Mouse (Mus musculus): ENCODE results near the gene Zgpat. TPM values are rescaled to one million over a fixed set of nuclear protein-coding genes. Genes with fewer than 3 reads are reported as not detected.

Gene Zgpat
- polyA plus RNA-seq, 1 experiment from 2014 or later, result 81.9 TPM

GRCm38 (mm10) chr2:181385885-181386284 lies 21.2 kb downstream of the Zgpat start:
- no peaks in the 10 kb centered on the region for H3K27me3 ChIP-seq (replicated peaks)
- no peak overlapping the region for H3K9ac ChIP-seq (replicated peaks)
- 74% methylated on average over 3 of the region's 3 CpGs for WGBS
- H3K9me3 ChIP-seq (replicated peaks), result no peaks in the 10 kb centered on the region
- no peak overlapping the region for H3K4me2 ChIP-seq
- H3K27ac ChIP-seq (replicated peaks), result no peak overlapping the region
- H3K4me3 ChIP-seq (replicated peaks), result no peak overlapping the region
- H3K4me1 ChIP-seq, result peaks cover 4% of the 10 kb centered on the region; the same call in 1 of the 2 replicates
- no peak for ATAC-seq (ENCODE audit: low FRiP score)
- H3K36me3 ChIP-seq, result peaks cover 59% of the 10 kb centered on the region

- H3K9ac ChIP-seq (replicated peaks), result no peak overlapping the region
- no peak overlapping the region for H3K27ac ChIP-seq (replicated peaks)
- WGBS, result 82% methylated on average over 3 of the region's 4 CpGs
- H3K4me3 ChIP-seq (replicated peaks), result no peak overlapping the region
- H3K4me2 ChIP-seq, result no peak overlapping the region
- peaks cover 4% of the 10 kb centered on the region; the same call in 1 of the 2 replicates for H3K4me1 ChIP-seq
- peaks cover 57% of the 10 kb centered on the region for H3K36me3 ChIP-seq
- no peaks in the 10 kb centered on the region for H3K27me3 ChIP-seq (replicated peaks)
- ATAC-seq (ENCODE audit: low FRiP score), result no peak
- H3K9me3 ChIP-seq (replicated peaks), result no peaks in the 10 kb centered on the region
Observed at GRCm38 (mm10) chr2:181386663-181387210, 22.0 kb downstream of the Zgpat start.

GRCm38 (mm10) chr2:181390136-181390870 lies 25.6 kb downstream of the Zgpat start:
- peaks cover 33% of the 10 kb centered on the region for H3K36me3 ChIP-seq
- ATAC-seq (ENCODE audit: low FRiP score), result no peak
- no peaks in the 10 kb centered on the region for H3K4me1 ChIP-seq
- no peak overlapping the region for H3K4me3 ChIP-seq (replicated peaks)
- no peak overlapping the region for H3K9ac ChIP-seq (replicated peaks)
- H3K9me3 ChIP-seq (replicated peaks), result no peaks in the 10 kb centered on the region
- H3K27me3 ChIP-seq (replicated peaks), result no peaks in the 10 kb centered on the region
- WGBS, result 79% methylated on average over 4 of the region's 4 CpGs
- H3K27ac ChIP-seq (replicated peaks), result no peak overlapping the region
- H3K4me2 ChIP-seq, result no peak overlapping the region

GRCm38 (mm10) chr2:181391022-181391421 lies 26.3 kb downstream of the Zgpat start:
- Histone ChIP-seq H3K4me3 (replicated peaks) (no peak overlapping the region), H3K9ac (replicated peaks) (no peak overlapping the region), H3K9me3 (replicated peaks) (no peaks in the 10 kb centered on the region), H3K27me3 (replicated peaks) (no peaks in the 10 kb centered on the region), H3K4me1 (no peaks in the 10 kb centered on the region), H3K4me2 (no peak overlapping the region), H3K36me3 (peaks cover 33% of the 10 kb centered on the region), H3K27ac (replicated peaks) (no peak overlapping the region)
- ATAC-seq (ENCODE audit: low FRiP score), result no peak
- 91% methylated on average over 15 of the region's 15 CpGs for WGBS

- Histone ChIP-seq H3K9me3 (replicated peaks) (no peaks in the 10 kb centered on the region), H3K27ac (replicated peaks) (no peak overlapping the region), H3K9ac (replicated peaks) (no peak overlapping the region), H3K36me3 (peaks cover 33% of the 10 kb centered on the region), H3K27me3 (replicated peaks) (no peaks in the 10 kb centered on the region), H3K4me2 (no peak overlapping the region), H3K4me3 (replicated peaks) (no peak overlapping the region), H3K4me1 (no peaks in the 10 kb centered on the region)
- 72% methylated on average over 2 of the region's 2 CpGs for whole genome bisulfite sequencing
- ATAC-seq (ENCODE audit: low FRiP score), result no peak
Observed at GRCm38 (mm10) chr2:181391541-181391940, 26.8 kb downstream of the Zgpat start.

- Histone ChIP-seq H3K4me3 (replicated peaks) (no peak overlapping the region), H3K4me1 (0 out of 2 replicates have a peak, but pooled peaks cover 5% of the 10 kb centered on the region), H3K27me3 (replicated peaks) (no peaks in the 10 kb centered on the region), H3K4me2 (no peak overlapping the region), H3K36me3 (peaks cover 27% of the 10 kb centered on the region), H3K9me3 (replicated peaks) (no peaks in the 10 kb centered on the region), H3K9ac (replicated peaks) (no peak overlapping the region), H3K27ac (replicated peaks) (no peak overlapping the region)
- peak; percentile 87 for ATAC-seq (ENCODE audit: low FRiP score)
- WGBS, result 36% methylated on average over 4 of the region's 4 CpGs
Observed at GRCm38 (mm10) chr2:181392600-181393213, 28.0 kb downstream of the Zgpat start.

- H3K27me3 ChIP-seq (replicated peaks), result no peaks in the 10 kb centered on the region
- no peak overlapping the region for H3K27ac ChIP-seq (replicated peaks)
- no peaks in the 10 kb centered on the region for H3K9me3 ChIP-seq (replicated peaks)
- H3K4me3 ChIP-seq (replicated peaks), result no peak overlapping the region
- peaks cover 27% of the 10 kb centered on the region for H3K36me3 ChIP-seq
- no peak overlapping the region for H3K9ac ChIP-seq (replicated peaks)
- 0 out of 2 replicates have a peak, but pooled peaks cover 7% of the 10 kb centered on the region for H3K4me1 ChIP-seq
- no peak overlapping the region for H3K4me2 ChIP-seq
- ATAC-seq (ENCODE audit: low FRiP score), result no peak
- WGBS, result 97% methylated on average over 3 of the region's 3 CpGs
Observed at GRCm38 (mm10) chr2:181394086-181394485, 29.4 kb downstream of the Zgpat start.

GRCm38 (mm10) chr2:181397207-181397761 lies 32.6 kb downstream of the Zgpat start:
- WGBS, result 57% methylated on average over 5 of the region's 5 CpGs
- no peak for ATAC-seq (ENCODE audit: low FRiP score)

GRCm38 (mm10) chr2:181401497-181401896 lies 36.8 kb downstream of the Zgpat start:
- 0 out of 2 replicates have a peak, but pooled peaks cover 7% of the 10 kb centered on the region for H3K4me1 ChIP-seq
- H3K4me3 ChIP-seq (replicated peaks), result no peak overlapping the region
- H3K9me3 ChIP-seq (replicated peaks), result no peaks in the 10 kb centered on the region
- no peaks in the 10 kb centered on the region for H3K27me3 ChIP-seq (replicated peaks)
- WGBS, result 43% methylated on average over 1 of the region's 1 CpGs
- no peak overlapping the region for H3K4me2 ChIP-seq
- H3K9ac ChIP-seq (replicated peaks), result no peak overlapping the region
- no peaks in the 10 kb centered on the region for H3K36me3 ChIP-seq
- no peak for ATAC-seq (ENCODE audit: low FRiP score)
- H3K27ac ChIP-seq (replicated peaks), result no peak overlapping the region

More at GRCm38 (mm10) chr2:181397207-181397761, 32.6 kb downstream of the Zgpat start:
- Histone ChIP-seq H3K27me3 (replicated peaks) (no peaks in the 10 kb centered on the region), H3K27ac (replicated peaks) (peak overlapping the region; percentile 23; the same call in 1 of the 2 replicates), H3K4me3 (replicated peaks) (no peak overlapping the region), H3K4me2 (no peak overlapping the region), H3K4me1 (0 out of 2 replicates have a peak, but pooled peaks cover 7% of the 10 kb centered on the region), H3K9ac (replicated peaks) (no peak overlapping the region), H3K9me3 (replicated peaks) (no peaks in the 10 kb centered on the region), H3K36me3 (0 out of 2 replicates have a peak, but pooled peaks cover 7% of the 10 kb centered on the region)

GRCm38 (mm10) chr2:181403722-181404121 lies 39.0 kb downstream of the Zgpat start:
- no peaks in the 10 kb centered on the region for H3K9me3 ChIP-seq (replicated peaks)
- no peaks in the 10 kb centered on the region for H3K4me1 ChIP-seq
- no peak overlapping the region for H3K9ac ChIP-seq (replicated peaks)
- H3K4me2 ChIP-seq, result no peak overlapping the region
- no peak overlapping the region for H3K4me3 ChIP-seq (replicated peaks)
- WGBS, result 95% methylated on average over 3 of the region's 3 CpGs
- H3K27me3 ChIP-seq (replicated peaks), result no peaks in the 10 kb centered on the region
- no peak for ATAC-seq (ENCODE audit: low FRiP score)
- H3K36me3 ChIP-seq, result 0 out of 2 replicates have a peak, but pooled peaks cover 6% of the 10 kb centered on the region
- no peak overlapping the region for H3K27ac ChIP-seq (replicated peaks)

- no peak overlapping the region for H3K27ac ChIP-seq (replicated peaks)
- no peak overlapping the region for H3K4me3 ChIP-seq (replicated peaks)
- no peaks in the 10 kb centered on the region for H3K27me3 ChIP-seq (replicated peaks)
- no peak overlapping the region for H3K9ac ChIP-seq (replicated peaks)
- H3K36me3 ChIP-seq, result 0 out of 2 replicates have a peak, but pooled peaks cover 6% of the 10 kb centered on the region
- no peak overlapping the region for H3K4me2 ChIP-seq
- 84% methylated on average over 7 of the region's 7 CpGs for WGBS
- ATAC-seq (ENCODE audit: low FRiP score), result no peak
- no peaks in the 10 kb centered on the region for H3K9me3 ChIP-seq (replicated peaks)
- H3K4me1 ChIP-seq, result peaks cover 11% of the 10 kb centered on the region; the same call in 1 of the 2 replicates
Observed at GRCm38 (mm10) chr2:181409643-181410042, 44.9 kb downstream of the Zgpat start.

Data from neural tube, embryonic 15.5 days (tissue).